Mouse (Mus musculus): ENCODE data around the gene Baiap2. TPM values are rescaled to one million over a fixed set of nuclear protein-coding genes. Genes with fewer than 3 reads are reported as not detected.

The Baiap2 gene
- polyA plus RNA-seq, 1 experiment from 2014 or later: 17.7 TPM

DNA sequence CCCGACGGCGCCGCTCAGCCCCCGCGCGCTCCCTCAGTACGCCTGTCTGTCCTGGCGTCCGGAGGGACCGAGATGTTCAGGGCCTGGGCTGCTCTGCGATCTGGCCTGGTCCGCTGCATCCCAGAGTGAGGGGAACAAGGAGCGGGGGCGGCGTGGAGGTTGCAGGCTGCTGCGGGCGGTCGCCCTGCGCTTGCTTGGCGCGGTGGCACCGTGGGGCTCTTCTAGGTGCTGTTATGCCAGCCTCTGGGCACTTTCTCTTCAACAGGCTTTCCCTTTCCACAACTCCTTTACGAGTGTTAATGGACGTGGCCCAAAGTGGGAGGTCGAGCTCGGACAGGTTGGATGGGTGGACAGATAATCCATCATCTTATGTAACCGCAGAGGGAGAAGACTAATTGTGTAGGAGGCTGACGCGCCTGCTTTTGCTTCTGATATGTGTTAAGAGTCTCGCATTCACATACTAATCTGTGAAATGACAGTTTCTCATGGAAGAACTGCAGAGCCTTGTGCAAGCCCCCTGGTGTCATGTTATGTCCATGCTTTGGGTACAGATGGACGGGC, 945 bp downstream of the Baiap2 start:
- peak; percentile 7; the same call in 1 of the 2 replicates for ATAC-seq (ENCODE audit: insufficient number of reproducible peaks, low FRiP score, low TSS enrichment, low read depth)
- DNase-seq (ENCODE audit: low spot score): no peak
- H3K4me1 ChIP-seq (ENCODE audit: control insufficient read depth, insufficient read depth, low read length): peaks cover 28% of the 10 kb centered on the region

DNA sequence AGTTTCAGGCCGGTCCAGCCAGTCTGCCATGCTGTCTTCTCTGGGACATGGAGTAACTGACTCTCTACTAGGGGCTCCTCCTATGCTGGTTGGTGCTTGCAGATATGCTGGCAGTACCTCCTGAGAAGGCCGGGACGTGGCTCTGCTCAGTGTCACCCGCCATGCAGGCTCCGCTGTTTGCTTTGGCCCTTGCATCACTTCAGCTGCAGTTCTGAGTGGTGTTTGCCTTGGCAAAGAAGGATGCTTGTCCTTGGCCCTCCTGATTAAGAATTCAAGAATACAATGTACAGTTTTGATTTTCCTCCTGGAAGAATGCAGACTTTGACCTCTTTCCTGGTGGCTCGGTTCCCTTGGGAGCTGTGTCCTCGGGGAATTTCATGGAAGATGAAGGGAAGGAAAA, 2.8 kb downstream of the Baiap2 start:
- no peak overlapping the region for H3K27ac ChIP-seq (replicated peaks; ENCODE audit: low read depth, low read length)
- no peak overlapping the region for H3K4me2 ChIP-seq (ENCODE audit: low read depth, severe bottlenecking)
- ATAC-seq (ENCODE audit: insufficient number of reproducible peaks, low FRiP score, low TSS enrichment, low read depth): no peak
- no peak overlapping the region for H3K4me3 ChIP-seq (ENCODE audit: low read depth, low read length)
- DNase-seq (ENCODE audit: low spot score): no peak
- H3K27me3 ChIP-seq (ENCODE audit: control insufficient read depth, insufficient read depth, low read length): no peaks in the 10 kb centered on the region
- peaks cover 17% of the 10 kb centered on the region for H3K4me1 ChIP-seq (ENCODE audit: control insufficient read depth, insufficient read depth, low read length)
- H3K9me3 ChIP-seq (ENCODE audit: control insufficient read depth, low read length): no peaks in the 10 kb centered on the region
- H3K36me3 ChIP-seq (ENCODE audit: control insufficient read depth, insufficient read depth, low read length): no peaks in the 10 kb centered on the region
- 92% methylated on average over 7 of the region's 7 CpGs for WGBS
- H3K9ac ChIP-seq (ENCODE audit: low read length): no peak overlapping the region

More for the DNA sequence above, 945 bp downstream of the Baiap2 start:
- Histone ChIP-seq H3K27ac (replicated peaks; ENCODE audit: low read depth, low read length) (no peak overlapping the region), H3K9me3 (ENCODE audit: control insufficient read depth, low read length) (no peaks in the 10 kb centered on the region), H3K9ac (ENCODE audit: low read length) (peak overlapping the region; percentile 71), H3K4me2 (ENCODE audit: low read depth, severe bottlenecking) (peak overlapping the region; percentile 81), H3K27me3 (ENCODE audit: control insufficient read depth, insufficient read depth, low read length) (no peaks in the 10 kb centered on the region), H3K36me3 (ENCODE audit: control insufficient read depth, insufficient read depth, low read length) (no peaks in the 10 kb centered on the region), H3K4me3 (ENCODE audit: low read depth, low read length) (peak overlapping the region; percentile 69)
- WGBS: 7% methylated on average over 32 of the region's 32 CpGs

DNA sequence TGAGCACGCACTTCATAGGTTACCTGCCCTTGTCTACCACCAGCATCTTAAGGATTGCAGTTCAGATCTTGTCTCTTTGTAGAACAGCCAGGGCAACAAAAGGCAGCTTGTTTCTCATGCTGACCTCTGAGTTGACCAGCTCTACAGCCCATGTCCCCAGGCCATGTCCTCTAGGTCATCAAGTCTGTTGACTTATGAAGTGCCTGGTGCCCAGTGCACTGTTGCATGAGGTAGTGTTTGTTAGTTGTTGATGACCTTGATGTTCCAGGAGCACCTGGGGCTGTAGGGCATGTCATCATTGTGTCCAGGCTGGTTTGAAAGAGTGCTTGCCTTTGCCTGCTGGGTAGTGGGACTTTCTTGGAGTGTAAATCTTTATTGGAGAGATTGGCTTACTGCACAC, 4.9 kb downstream of the Baiap2 start:
- H3K27ac ChIP-seq (replicated peaks; ENCODE audit: low read depth, low read length): no peak overlapping the region
- no peaks in the 10 kb centered on the region for H3K36me3 ChIP-seq (ENCODE audit: control insufficient read depth, insufficient read depth, low read length)
- DNase-seq (ENCODE audit: low spot score): no peak
- H3K4me1 ChIP-seq (ENCODE audit: control insufficient read depth, insufficient read depth, low read length): peaks cover 6% of the 10 kb centered on the region
- no peaks in the 10 kb centered on the region for H3K27me3 ChIP-seq (ENCODE audit: control insufficient read depth, insufficient read depth, low read length)
- no peaks in the 10 kb centered on the region for H3K9me3 ChIP-seq (ENCODE audit: control insufficient read depth, low read length)
- no peak for ATAC-seq (ENCODE audit: insufficient number of reproducible peaks, low FRiP score, low TSS enrichment, low read depth)
- H3K4me3 ChIP-seq (ENCODE audit: low read depth, low read length): no peak overlapping the region
- no peak overlapping the region for H3K9ac ChIP-seq (ENCODE audit: low read length)
- 100% methylated on average over 1 of the region's 1 CpGs for WGBS
- H3K4me2 ChIP-seq (ENCODE audit: low read depth, severe bottlenecking): no peak overlapping the region

DNA sequence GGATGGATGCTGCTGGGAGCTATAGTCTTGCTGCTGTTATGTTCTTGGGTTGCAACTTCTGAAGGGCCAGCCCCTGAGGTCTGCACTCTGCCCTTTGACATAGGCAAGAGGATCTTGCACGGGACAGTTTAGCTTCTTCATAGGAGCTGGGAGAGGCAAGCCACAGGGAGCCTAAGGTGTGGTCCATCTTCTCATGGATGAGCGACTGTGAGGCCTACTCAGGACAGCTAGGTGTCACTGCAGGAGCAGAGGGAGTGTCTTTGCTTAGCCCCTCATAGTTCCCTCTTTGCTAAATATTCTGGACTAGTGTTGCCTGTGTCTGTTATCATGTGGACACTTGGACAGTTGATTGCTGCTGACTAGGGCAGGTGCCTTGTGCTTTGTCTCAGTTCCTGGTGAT, 5.3 kb downstream of the Baiap2 start:
- ATAC-seq (ENCODE audit: insufficient number of reproducible peaks, low FRiP score, low TSS enrichment, low read depth) (no peak), DNase-seq (ENCODE audit: low spot score) (no peak)
- Histone ChIP-seq H3K27ac (replicated peaks; ENCODE audit: low read depth, low read length) (no peak overlapping the region), H3K27me3 (ENCODE audit: control insufficient read depth, insufficient read depth, low read length) (no peaks in the 10 kb centered on the region), H3K36me3 (ENCODE audit: control insufficient read depth, insufficient read depth, low read length) (no peaks in the 10 kb centered on the region), H3K4me3 (ENCODE audit: low read depth, low read length) (no peak overlapping the region), H3K9ac (ENCODE audit: low read length) (no peak overlapping the region), H3K9me3 (ENCODE audit: control insufficient read depth, low read length) (no peaks in the 10 kb centered on the region), H3K4me1 (ENCODE audit: control insufficient read depth, insufficient read depth, low read length) (peaks cover 6% of the 10 kb centered on the region), H3K4me2 (ENCODE audit: low read depth, severe bottlenecking) (no peak overlapping the region)
- 46% methylated on average over 2 of the region's 2 CpGs for WGBS

DNA sequence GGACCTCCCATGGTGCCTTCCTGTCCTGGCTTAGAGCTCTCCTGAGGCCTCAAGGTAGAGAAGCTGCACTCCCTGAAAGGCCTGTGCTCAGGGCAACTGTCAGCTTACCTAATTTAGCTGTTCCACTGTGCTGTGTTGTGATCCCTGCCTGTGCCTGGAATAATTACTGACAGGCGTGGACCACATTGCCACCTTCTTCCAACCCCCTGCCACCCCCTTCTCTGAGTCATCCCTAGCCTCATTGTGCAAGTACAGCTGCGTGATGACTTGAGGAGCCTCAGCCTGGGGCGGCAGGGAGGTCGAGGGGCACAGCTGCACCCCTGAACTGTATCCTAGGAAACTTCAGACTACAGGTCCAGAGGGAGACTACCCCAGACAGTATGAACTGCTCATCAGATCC, 5.7 kb downstream of the Baiap2 start:
- peaks cover 6% of the 10 kb centered on the region for H3K4me1 ChIP-seq (ENCODE audit: control insufficient read depth, insufficient read depth, low read length)
- H3K27ac ChIP-seq (replicated peaks; ENCODE audit: low read depth, low read length): no peak overlapping the region
- H3K27me3 ChIP-seq (ENCODE audit: control insufficient read depth, insufficient read depth, low read length): no peaks in the 10 kb centered on the region
- DNase-seq (ENCODE audit: low spot score): no peak
- H3K4me3 ChIP-seq (ENCODE audit: low read depth, low read length): no peak overlapping the region
- H3K9ac ChIP-seq (ENCODE audit: low read length): no peak overlapping the region
- H3K9me3 ChIP-seq (ENCODE audit: control insufficient read depth, low read length): no peaks in the 10 kb centered on the region
- WGBS: 57% methylated on average over 4 of the region's 4 CpGs
- no peaks in the 10 kb centered on the region for H3K36me3 ChIP-seq (ENCODE audit: control insufficient read depth, insufficient read depth, low read length)
- no peak overlapping the region for H3K4me2 ChIP-seq (ENCODE audit: low read depth, severe bottlenecking)
- ATAC-seq (ENCODE audit: insufficient number of reproducible peaks, low FRiP score, low TSS enrichment, low read depth): no peak

DNA sequence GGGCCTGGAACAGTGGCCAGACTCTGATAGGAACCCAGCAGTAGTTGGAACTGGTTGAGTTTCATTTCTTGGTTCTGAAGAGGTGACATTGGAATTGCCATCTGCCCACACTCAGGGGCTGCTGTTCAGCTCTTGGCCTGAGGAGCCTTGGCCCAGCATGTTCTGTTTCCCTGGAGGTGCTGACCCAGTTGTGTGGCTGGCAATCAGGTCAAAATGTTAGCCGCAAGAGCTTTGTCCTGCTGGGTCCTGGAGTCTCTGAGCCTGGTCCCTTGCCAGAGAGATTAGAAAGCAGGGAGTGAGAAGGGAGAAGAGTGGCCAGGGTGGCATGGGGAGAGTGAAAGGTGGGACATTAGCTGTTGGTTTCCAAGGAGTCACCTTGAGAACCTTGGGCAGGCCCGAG, 6.2 kb downstream of the Baiap2 start:
- H3K9me3 ChIP-seq (ENCODE audit: control insufficient read depth, low read length): no peaks in the 10 kb centered on the region
- H3K4me1 ChIP-seq (ENCODE audit: control insufficient read depth, insufficient read depth, low read length): peaks cover 4% of the 10 kb centered on the region
- no peak overlapping the region for H3K27ac ChIP-seq (replicated peaks; ENCODE audit: low read depth, low read length)
- no peaks in the 10 kb centered on the region for H3K27me3 ChIP-seq (ENCODE audit: control insufficient read depth, insufficient read depth, low read length)
- ATAC-seq (ENCODE audit: insufficient number of reproducible peaks, low FRiP score, low TSS enrichment, low read depth) (no peak), DNase-seq (ENCODE audit: low spot score) (no peak)
- no peak overlapping the region for H3K9ac ChIP-seq (ENCODE audit: low read length)
- no peak overlapping the region for H3K4me3 ChIP-seq (ENCODE audit: low read depth, low read length)
- no peaks in the 10 kb centered on the region for H3K36me3 ChIP-seq (ENCODE audit: control insufficient read depth, insufficient read depth, low read length)
- H3K4me2 ChIP-seq (ENCODE audit: low read depth, severe bottlenecking): no peak overlapping the region
- 84% methylated on average over 2 of the region's 2 CpGs for WGBS

DNA sequence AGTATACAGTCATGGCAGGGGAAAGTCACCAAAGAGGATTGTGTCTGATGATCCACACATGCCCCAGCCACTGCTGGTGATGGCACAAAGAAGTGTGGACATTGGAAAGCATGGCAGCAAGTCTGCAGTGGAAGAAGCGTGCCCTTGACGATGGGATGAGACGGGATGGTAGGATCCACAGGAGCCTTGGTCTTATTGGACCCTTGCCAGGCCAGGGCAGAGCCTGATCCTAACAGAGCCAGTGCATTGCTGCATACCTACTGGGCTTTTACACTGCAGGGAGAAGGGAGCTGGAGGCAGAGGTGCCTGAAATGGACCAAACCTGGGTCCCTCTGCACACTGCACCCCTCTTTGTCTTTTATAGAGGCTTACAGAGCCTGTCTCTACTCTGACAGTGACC, 8.0 kb downstream of the Baiap2 start:
- Histone ChIP-seq H3K4me3 (ENCODE audit: low read depth, low read length) (no peak overlapping the region), H3K36me3 (ENCODE audit: control insufficient read depth, insufficient read depth, low read length) (no peaks in the 10 kb centered on the region), H3K9me3 (ENCODE audit: control insufficient read depth, low read length) (no peaks in the 10 kb centered on the region), H3K4me2 (ENCODE audit: low read depth, severe bottlenecking) (no peak overlapping the region), H3K9ac (ENCODE audit: low read length) (no peak overlapping the region), H3K27me3 (ENCODE audit: control insufficient read depth, insufficient read depth, low read length) (no peaks in the 10 kb centered on the region), H3K4me1 (ENCODE audit: control insufficient read depth, insufficient read depth, low read length) (no peaks in the 10 kb centered on the region), H3K27ac (replicated peaks; ENCODE audit: low read depth, low read length) (no peak overlapping the region)
- no peak for ATAC-seq (ENCODE audit: insufficient number of reproducible peaks, low FRiP score, low TSS enrichment, low read depth)
- no peak for DNase-seq (ENCODE audit: low spot score)
- WGBS: 97% methylated on average over 3 of the region's 3 CpGs

DNA sequence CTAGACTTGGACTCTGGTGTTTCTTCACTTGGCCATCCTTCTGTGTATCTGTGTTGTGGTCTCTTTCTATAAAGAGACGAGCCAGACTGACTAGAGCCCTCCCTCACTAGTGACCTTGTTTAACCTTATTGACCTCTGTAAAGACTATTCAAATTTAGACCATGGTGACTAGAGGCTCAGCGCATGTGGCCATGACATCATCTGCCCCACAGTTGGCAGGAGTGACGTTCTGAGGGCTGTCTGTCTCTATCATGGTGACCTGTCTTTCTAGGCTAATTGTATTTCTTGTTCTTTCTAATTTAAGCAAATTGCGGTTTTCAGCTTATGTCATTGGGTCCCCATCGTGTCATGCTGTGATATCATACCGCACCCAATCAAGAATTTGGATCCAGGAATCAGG, 8.8 kb downstream of the Baiap2 start:
- H3K9ac ChIP-seq (ENCODE audit: low read length): no peak overlapping the region
- ATAC-seq (ENCODE audit: insufficient number of reproducible peaks, low FRiP score, low TSS enrichment, low read depth): no peak
- WGBS: 87% methylated on average over 6 of the region's 6 CpGs
- H3K4me1 ChIP-seq (ENCODE audit: control insufficient read depth, insufficient read depth, low read length): no peaks in the 10 kb centered on the region
- H3K27ac ChIP-seq (replicated peaks; ENCODE audit: low read depth, low read length): no peak overlapping the region
- no peaks in the 10 kb centered on the region for H3K27me3 ChIP-seq (ENCODE audit: control insufficient read depth, insufficient read depth, low read length)
- no peak overlapping the region for H3K4me2 ChIP-seq (ENCODE audit: low read depth, severe bottlenecking)
- H3K36me3 ChIP-seq (ENCODE audit: control insufficient read depth, insufficient read depth, low read length): no peaks in the 10 kb centered on the region
- DNase-seq (ENCODE audit: low spot score): no peak
- H3K4me3 ChIP-seq (ENCODE audit: low read depth, low read length): no peak overlapping the region
- H3K9me3 ChIP-seq (ENCODE audit: control insufficient read depth, low read length): no peaks in the 10 kb centered on the region

Data from limb, embryonic 11.5 days (tissue).